Mouse (Mus musculus): ENCODE results near the gene Mfsd13b. TPM values are rescaled to one million over a fixed set of nuclear protein-coding genes. Genes with fewer than 3 reads are reported as not detected.
"Not testable (repeated sequence)": the region's sequence is repeated elsewhere in the genome, so short reads cannot be mapped to it uniquely, and the experiment has no call there.

Mfsd13b gene
- polyA plus RNA-seq, 1 experiment from 2014 or later = 0.60 TPM

GRCm38 (mm10) chr7:121029947-121030346, 47.6 kb downstream of the Mfsd13b start:
- not testable (repeated sequence) for H3K9ac ChIP-seq; H3K9me3 ChIP-seq; H3K4me3 ChIP-seq (replicated peaks); H3K27ac ChIP-seq; ATAC-seq; H3K4me2 ChIP-seq (replicated peaks); H3K36me3 ChIP-seq; H3K4me1 ChIP-seq (replicated peaks); H3K27me3 ChIP-seq (replicated peaks)

- Histone ChIP-seq H3K27ac (peak within 1 kb of the TSS; percentile 97), H3K9ac (peak within 1 kb of the TSS; percentile 99), H3K4me2 (replicated peaks) (peak within 1 kb of the TSS; percentile 75), H3K4me3 (replicated peaks) (peak within 1 kb of the TSS; percentile 98), H3K9me3 (no peaks in the 10 kb centered on the region), H3K27me3 (replicated peaks) (no peaks in the 10 kb centered on the region), H3K4me1 (replicated peaks) (peaks cover 13% of the 10 kb centered on the region; the same call in 1 of the 2 replicates), H3K36me3 (no peaks in the 10 kb centered on the region)
- WGBS = 3% methylated on average over 40 of the region's 43 CpGs
- ATAC-seq = peak; percentile 98
Measured at GRCm38 (mm10) chr7:121033856-121034652, 51.7 kb downstream of the Mfsd13b start, which contains the start of gene Mettl9. Mettl9 (plus strand) TSS chr7:121034445.

GRCm38 (mm10) chr7:121034701-121035141, 52.4 kb downstream of the Mfsd13b start:
- Histone ChIP-seq H3K36me3 (no peaks in the 10 kb centered on the region), H3K4me2 (replicated peaks) (peak overlapping the region; percentile 53), H3K4me1 (replicated peaks) (peaks cover 15% of the 10 kb centered on the region; the same call in 1 of the 2 replicates), H3K27me3 (replicated peaks) (no peaks in the 10 kb centered on the region), H3K27ac (peak overlapping the region; percentile 97), H3K9ac (peak overlapping the region; percentile 99), H3K9me3 (no peaks in the 10 kb centered on the region), H3K4me3 (replicated peaks) (peak overlapping the region; percentile 98)
- WGBS = under 1% methylated on average over 62 of the region's 63 CpGs
- peak; percentile 84 for ATAC-seq

- ATAC-seq = peak; percentile 52
- no peaks in the 10 kb centered on the region for H3K27me3 ChIP-seq (replicated peaks)
Measured at GRCm38 (mm10) chr7:121035161-121035721, 52.9 kb downstream of the Mfsd13b start.

GRCm38 (mm10) chr7:121040595-121040994, 58.3 kb downstream of the Mfsd13b start:
- Histone ChIP-seq H3K4me2 (replicated peaks) (no peak overlapping the region), H3K4me3 (replicated peaks) (no peak overlapping the region), H3K9me3 (no peaks in the 10 kb centered on the region), H3K36me3 (no peaks in the 10 kb centered on the region), H3K27me3 (replicated peaks) (no peaks in the 10 kb centered on the region), H3K4me1 (replicated peaks) (peaks cover 34% of the 10 kb centered on the region), H3K9ac (no peak overlapping the region), H3K27ac (no peak overlapping the region)
- ATAC-seq = no peak
- WGBS = 79% methylated on average over 4 of the region's 4 CpGs

More at GRCm38 (mm10) chr7:121035161-121035721, 52.9 kb downstream of the Mfsd13b start:
- Histone ChIP-seq H3K36me3 (no peaks in the 10 kb centered on the region), H3K4me1 (replicated peaks) (peaks cover 19% of the 10 kb centered on the region; the same call in 1 of the 2 replicates), H3K4me3 (replicated peaks) (peak overlapping the region; percentile 98), H3K4me2 (replicated peaks) (peak overlapping the region; percentile 53), H3K27ac (peak overlapping the region; percentile 97), H3K9me3 (no peaks in the 10 kb centered on the region), H3K9ac (peak overlapping the region; percentile 99)
- under 1% methylated on average over 24 of the region's 24 CpGs for WGBS

GRCm38 (mm10) chr7:121041989-121042388, 59.7 kb downstream of the Mfsd13b start:
- no peak overlapping the region for H3K4me2 ChIP-seq (replicated peaks)
- no peak overlapping the region for H3K27ac ChIP-seq
- no peaks in the 10 kb centered on the region for H3K36me3 ChIP-seq
- H3K9ac ChIP-seq = no peak overlapping the region
- 46% methylated on average over 1 of the region's 1 CpGs for WGBS
- no peak for ATAC-seq
- H3K4me3 ChIP-seq (replicated peaks) = no peak overlapping the region
- H3K27me3 ChIP-seq (replicated peaks) = no peaks in the 10 kb centered on the region
- peaks cover 27% of the 10 kb centered on the region for H3K4me1 ChIP-seq (replicated peaks)
- H3K9me3 ChIP-seq = no peaks in the 10 kb centered on the region

GRCm38 (mm10) chr7:121043004-121043403, 60.7 kb downstream of the Mfsd13b start:
- Histone ChIP-seq H3K27ac (no peak overlapping the region), H3K9ac (no peak overlapping the region), H3K36me3 (no peaks in the 10 kb centered on the region), H3K4me2 (replicated peaks) (no peak overlapping the region), H3K4me1 (replicated peaks) (peaks cover 24% of the 10 kb centered on the region), H3K27me3 (replicated peaks) (no peaks in the 10 kb centered on the region), H3K9me3 (no peaks in the 10 kb centered on the region), H3K4me3 (replicated peaks) (no peak overlapping the region)
- no peak for ATAC-seq
- WGBS = 92% methylated on average over 3 of the region's 3 CpGs

GRCm38 (mm10) chr7:121043510-121043909, 61.2 kb downstream of the Mfsd13b start:
- Histone ChIP-seq H3K4me1 (replicated peaks) (peaks cover 22% of the 10 kb centered on the region), H3K27ac (no peak overlapping the region), H3K36me3 (no peaks in the 10 kb centered on the region), H3K9ac (no peak overlapping the region), H3K4me3 (replicated peaks) (no peak overlapping the region), H3K4me2 (replicated peaks) (no peak overlapping the region), H3K27me3 (replicated peaks) (no peaks in the 10 kb centered on the region), H3K9me3 (no peaks in the 10 kb centered on the region)
- WGBS = 86% methylated on average over 1 of the region's 1 CpGs
- ATAC-seq = no peak

GRCm38 (mm10) chr7:121044251-121044650, 61.9 kb downstream of the Mfsd13b start:
- H3K27ac ChIP-seq = no peak overlapping the region
- peaks cover 22% of the 10 kb centered on the region for H3K4me1 ChIP-seq (replicated peaks)
- no peaks in the 10 kb centered on the region for H3K27me3 ChIP-seq (replicated peaks)
- WGBS = 82% methylated on average over 1 of the region's 1 CpGs
- no peak for ATAC-seq
- no peak overlapping the region for H3K4me3 ChIP-seq (replicated peaks)
- no peak overlapping the region for H3K4me2 ChIP-seq (replicated peaks)
- no peak overlapping the region for H3K9ac ChIP-seq
- H3K9me3 ChIP-seq = no peaks in the 10 kb centered on the region
- no peaks in the 10 kb centered on the region for H3K36me3 ChIP-seq

- 53% methylated on average over 6 of the region's 6 CpGs for WGBS
- Histone ChIP-seq H3K9me3 (no peaks in the 10 kb centered on the region), H3K4me2 (replicated peaks) (no peak overlapping the region), H3K27ac (peak overlapping the region; percentile 18; the same call in 1 of the 2 replicates), H3K36me3 (no peaks in the 10 kb centered on the region), H3K4me3 (replicated peaks) (no peak overlapping the region), H3K4me1 (replicated peaks) (peaks cover 14% of the 10 kb centered on the region), H3K27me3 (replicated peaks) (no peaks in the 10 kb centered on the region), H3K9ac (no peak overlapping the region)
- peak; percentile 91 for ATAC-seq
Measured at GRCm38 (mm10) chr7:121045671-121046453, 63.6 kb downstream of the Mfsd13b start.

GRCm38 (mm10) chr7:121047624-121048023, 65.3 kb downstream of the Mfsd13b start:
- no peak for ATAC-seq
- no peaks in the 10 kb centered on the region for H3K27me3 ChIP-seq (replicated peaks)
- H3K4me2 ChIP-seq (replicated peaks) = no peak overlapping the region
- no peaks in the 10 kb centered on the region for H3K9me3 ChIP-seq
- H3K27ac ChIP-seq = no peak overlapping the region
- no peak overlapping the region for H3K9ac ChIP-seq
- peaks cover 3% of the 10 kb centered on the region; the same call in 1 of the 2 replicates for H3K36me3 ChIP-seq
- peaks cover 7% of the 10 kb centered on the region; the same call in 1 of the 2 replicates for H3K4me1 ChIP-seq (replicated peaks)
- no peak overlapping the region for H3K4me3 ChIP-seq (replicated peaks)
- WGBS = 95% methylated on average over 2 of the region's 2 CpGs

GRCm38 (mm10) chr7:121053071-121053470, 70.8 kb downstream of the Mfsd13b start:
- Histone ChIP-seq H3K36me3 (peaks cover 6% of the 10 kb centered on the region; the same call in 1 of the 2 replicates), H3K4me1 (replicated peaks) (no peaks in the 10 kb centered on the region), H3K27me3 (replicated peaks) (no peaks in the 10 kb centered on the region), H3K4me2 (replicated peaks) (no peak overlapping the region), H3K27ac (no peak overlapping the region), H3K4me3 (replicated peaks) (no peak overlapping the region), H3K9ac (no peak overlapping the region), H3K9me3 (no peaks in the 10 kb centered on the region)
- ATAC-seq = no peak
- 83% methylated on average over 4 of the region's 4 CpGs for WGBS
